ENCODE assay signal across 14 mouse cellular contexts in the genomic region with DNA sequence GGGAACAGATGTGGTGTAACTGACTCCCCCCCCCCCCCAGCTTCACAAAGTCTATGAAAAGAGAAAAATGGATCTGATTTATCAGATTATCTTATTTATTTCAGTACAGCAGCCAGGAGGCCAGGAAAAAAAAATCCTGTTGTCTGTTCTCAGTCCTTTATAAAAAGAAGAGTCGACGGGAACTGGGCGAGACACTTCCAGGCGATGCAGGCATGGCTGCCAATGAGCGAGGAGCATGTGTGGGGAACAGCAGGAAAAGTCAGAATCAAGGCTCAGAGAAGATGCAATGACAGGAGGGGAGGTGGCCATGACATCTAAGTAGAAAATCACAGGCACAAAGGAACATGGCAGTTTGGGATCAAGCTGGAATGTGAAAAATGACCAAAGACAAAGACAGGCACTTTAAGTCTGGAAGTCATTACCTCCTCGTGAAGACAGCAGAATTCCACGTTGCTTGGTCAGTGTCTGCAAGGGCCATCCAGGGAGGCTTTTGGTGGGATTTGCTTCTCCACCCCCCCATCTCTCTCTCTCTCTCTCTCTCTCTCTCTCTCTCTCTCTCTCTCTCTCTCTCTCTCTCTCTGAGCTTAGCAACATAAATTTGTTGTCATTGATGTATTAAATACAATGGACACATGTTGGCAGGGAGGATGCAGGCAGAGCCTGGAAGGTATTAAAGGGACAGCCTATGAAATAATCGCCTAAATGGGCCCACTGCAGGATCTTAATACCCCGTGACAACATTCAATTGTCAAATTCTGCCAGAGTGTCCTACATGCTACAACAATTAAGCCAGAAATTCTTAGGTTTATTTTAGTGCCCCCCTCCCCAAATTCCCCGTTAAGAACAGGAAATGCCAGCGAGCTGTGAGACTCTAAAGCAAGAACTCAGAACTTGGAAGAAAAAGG.
DNase-seq lines count a peak whose midpoint lies in the region; ATAC-seq and TF ChIP-seq lines count a peak whose summit lies in the region.
"Had no signal": no experiment of that assay in that cellular context is flagged by ENCODE, and none has a peak within 500 bp of the region (broad histone marks: within the 10 kb centered on the region; RNA-seq: fewer than 3 reads in every experiment).

No protein-coding gene starts in this region.

- H3K9me3 ChIP-seq in kidney, embryonic 15.5 days (replicated peaks) = no peaks in the 10 kb centered on the region
- no peaks in the 10 kb centered on the region for H3K9me3 ChIP-seq in embryonic facial prominence, embryonic 11.5 days (replicated peaks; ENCODE audit: control insufficient read depth, low read length)
- H3K9me3 ChIP-seq in limb, embryonic 13.5 days = no peaks in the 10 kb centered on the region

- 43% methylated on average over 11 of the region's 11 CpGs for WGBS in kidney, embryonic 15.5 days
- WGBS in kidney, adult 2 months = 65% methylated on average over 11 of the region's 11 CpGs
- WGBS in embryonic facial prominence, embryonic 11.5 days = 24% methylated on average over 11 of the region's 11 CpGs
- WGBS in limb, embryonic 13.5 days = 9% methylated on average over 11 of the region's 11 CpGs

- no peak overlapping the region for H3K9ac ChIP-seq in kidney, embryonic 15.5 days
- H3K9ac ChIP-seq in embryonic facial prominence, embryonic 11.5 days (replicated peaks; ENCODE audit: low read length) = no peak overlapping the region
- no peak overlapping the region for H3K9ac ChIP-seq in limb, embryonic 13.5 days

- peaks cover 6% of the 10 kb centered on the region for H3K27me3 ChIP-seq in kidney, embryonic 15.5 days
- H3K27me3 ChIP-seq in kidney, adult 2 months (replicated peaks; ENCODE audit: control insufficient read depth, insufficient read depth, low read length) = no peaks in the 10 kb centered on the region
- H3K27me3 ChIP-seq in embryonic facial prominence, embryonic 11.5 days (ENCODE audit: control insufficient read depth, insufficient read depth, low read length) = no peaks in the 10 kb centered on the region
- peaks cover 66% of the 10 kb centered on the region for H3K27me3 ChIP-seq in limb, embryonic 13.5 days

- TF ChIP-seq POLR2A in kidney, adult 2 months (IDR thresholded peaks at IDR 0.05; ENCODE audit: low read depth, low read length) = no peak

- no peak for TF ChIP-seq CTCF in kidney, adult 2 months (conservative IDR thresholded peaks at IDR 0.05; ENCODE audit: insufficient read depth, insufficient read length, low read depth, low read length)

- H3K27ac ChIP-seq in kidney, embryonic 15.5 days = peak overlapping the region; percentile 85; the same call in 1 of the 2 replicates
- no peak overlapping the region for H3K27ac ChIP-seq in kidney, adult 2 months (ENCODE audit: insufficient read depth, low read depth, low read length)
- H3K27ac ChIP-seq in embryonic facial prominence, embryonic 11.5 days (replicated peaks; ENCODE audit: low read depth, low read length) = peak overlapping the region; percentile 31; the same call in 1 of the 2 replicates
- H3K27ac ChIP-seq in limb, embryonic 13.5 days = peak overlapping the region; percentile 81

- peak; percentile 9; the same call in 1 of the 2 replicates for ATAC-seq in kidney, embryonic 15.5 days (replicated peaks; ENCODE audit: low FRiP score)
- ATAC-seq in embryonic facial prominence, embryonic 11.5 days (replicated peaks; ENCODE audit: insufficient number of reproducible peaks, low FRiP score, low TSS enrichment, low read depth) = no peak
- peak; percentile 25; the same call in 1 of the 2 replicates for ATAC-seq in limb, embryonic 13.5 days (ENCODE audit: low FRiP score, low read depth)
- ATAC-seq: activated CD4-positive, CD25-positive, alpha-beta regulatory T cell, adult 4 months; CD4-positive, CD25-positive, alpha-beta regulatory T cell, adult 4 months had no signal

- no peak overlapping the region for H3K4me3 ChIP-seq in kidney, embryonic 15.5 days (replicated peaks)
- H3K4me3 ChIP-seq in kidney, adult 2 months (ENCODE audit: insufficient read depth, low read depth, low read length) = no peak overlapping the region
- no peak overlapping the region for H3K4me3 ChIP-seq in embryonic facial prominence, embryonic 11.5 days (ENCODE audit: low read depth, low read length)
- H3K4me3 ChIP-seq in limb, embryonic 13.5 days = no peak overlapping the region

- no peaks in the 10 kb centered on the region for H3K36me3 ChIP-seq in kidney, embryonic 15.5 days
- H3K36me3 ChIP-seq in kidney, adult 2 months (ENCODE audit: control insufficient read depth, insufficient read depth, low read length) = no peaks in the 10 kb centered on the region
- no peaks in the 10 kb centered on the region for H3K36me3 ChIP-seq in embryonic facial prominence, embryonic 11.5 days (replicated peaks; ENCODE audit: control insufficient read depth, insufficient read depth, low read depth, low read length)
- no peaks in the 10 kb centered on the region for H3K36me3 ChIP-seq in limb, embryonic 13.5 days

- DNase-seq in kidney, adult 2 months = no peak
- peak; percentile 56 for DNase-seq in embryo, embryonic 10 days (ENCODE audit: low spot score)
- DNase-seq in embryonic facial prominence, embryonic 11.5 days (ENCODE audit: low spot score) = peak; percentile 56
- no peak for DNase-seq in adrenal gland, postnatal 36 days
- no peak for DNase-seq in ovary, postnatal 10 days (ENCODE audit: low spot score)
- DNase-seq: cerebellum, adult 11-12 months; kidney, postnatal 25 days; lung, adult 18-20 months; right cerebral cortex, postnatal 25 days; thymus, postnatal 14 days had no signal

- H3K4me1 ChIP-seq in kidney, embryonic 15.5 days = peaks cover 31% of the 10 kb centered on the region
- H3K4me1 ChIP-seq in kidney, adult 2 months (ENCODE audit: control insufficient read depth, insufficient read depth, low read length) = no peaks in the 10 kb centered on the region
- peaks cover 6% of the 10 kb centered on the region for H3K4me1 ChIP-seq in embryonic facial prominence, embryonic 11.5 days (ENCODE audit: control insufficient read depth, insufficient read depth, low read length)
- H3K4me1 ChIP-seq in limb, embryonic 13.5 days = peaks cover 58% of the 10 kb centered on the region

- H3K4me2 ChIP-seq in kidney, embryonic 15.5 days = no peak overlapping the region
- no peak overlapping the region; the same call in 1 of the 2 replicates for H3K4me2 ChIP-seq in embryonic facial prominence, embryonic 11.5 days (ENCODE audit: low read depth, low read length)
- peak overlapping the region; percentile 38 for H3K4me2 ChIP-seq in limb, embryonic 13.5 days (replicated peaks)

Comparison
In these comparisons a context has a peak if more than half of its experiments do, and no peak if none do; other contexts are left out.
1. DNase-seq: peak in embryo, embryonic 10 days (single experiment) and embryonic facial prominence, embryonic 11.5 days (single experiment); none in kidney, adult 2 months (single experiment), adrenal gland, postnatal 36 days (0 of 2) and ovary, postnatal 10 days (single experiment).